Mouse (Mus musculus): Measurements from ENCODE around the gene B3galnt1. TPM values are rescaled to one million over a fixed set of nuclear protein-coding genes. Genes with fewer than 3 reads are reported as not detected.

B3galnt1 gene
- total RNA-seq (2021) = 10 to 100 TPM; 65.8 to 67.5 TPM
- long read RNA-seq, experiment 1, transcript B3galnt1-201 (3 exons, 2,028 nt) = major isoform, 105 of 114 reads
- long read RNA-seq, experiment 1, partial matches to known transcripts = 4 of 114 reads
- long read RNA-seq, experiment 1, other reads (novel, unspliced or antisense) = 5 of 114 reads
- long read RNA-seq, experiment 2, transcript B3galnt1-201 (3 exons, 2,028 nt) = major isoform, 102 of 110 reads
- long read RNA-seq, experiment 2, partial matches to known transcripts = 4 of 110 reads
- long read RNA-seq, experiment 2, other reads (novel, unspliced or antisense) = 4 of 110 reads

DNA sequence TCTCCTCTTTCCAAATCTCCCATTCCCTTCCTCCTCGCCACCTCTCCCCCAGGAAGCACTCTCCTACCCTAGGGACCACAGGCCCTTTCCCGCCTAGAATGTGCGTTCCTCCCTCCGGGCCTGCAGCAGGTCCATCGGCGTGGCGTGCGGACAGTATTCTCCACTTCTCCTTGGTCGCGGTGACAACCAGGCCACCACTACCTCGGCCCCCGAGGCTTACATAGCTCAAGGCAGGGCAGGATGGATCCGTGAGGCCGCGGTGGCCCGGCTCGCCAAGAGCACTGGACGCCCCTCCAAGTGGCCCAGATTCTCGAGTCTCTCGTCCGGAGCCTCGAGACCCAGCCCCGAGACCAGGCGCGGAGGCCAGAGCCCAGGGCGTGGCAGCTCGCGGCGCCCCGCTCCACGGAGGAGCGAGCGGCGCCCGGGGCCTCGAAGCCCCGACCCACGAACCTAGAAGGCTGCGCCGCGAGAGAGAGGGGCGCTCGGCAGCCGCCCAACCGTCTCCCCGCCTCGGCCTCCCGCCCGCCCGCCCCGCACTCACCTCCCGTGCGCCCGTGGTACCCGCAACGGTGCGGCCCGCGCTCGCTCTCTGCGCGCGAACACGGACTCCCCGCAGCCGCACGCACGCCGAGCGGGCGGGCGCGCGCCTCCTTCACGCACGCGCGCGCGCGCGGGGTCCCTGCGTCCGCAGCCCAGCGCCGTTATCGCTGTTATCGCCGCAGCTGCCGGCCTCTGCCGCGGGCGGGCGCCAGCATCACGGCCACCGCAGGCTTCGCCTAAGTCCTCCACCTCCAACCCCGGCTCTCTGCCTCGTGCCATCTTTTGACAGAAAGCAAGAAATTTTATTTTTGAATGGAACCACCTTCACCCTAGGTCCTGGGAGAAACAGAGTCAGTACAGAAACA lies at the start of gene B3galnt1:
Gene B3galnt1, minus strand, starts transcription at position 700 of the 905 bp plus-strand sequence.
- intact Hi-C loops (cut with DNase I) = loop anchor here (5.0 to 10.0 kb wide), 4 partner anchors 74 to 124 kb away; partner anchors contain the start of gene Nmd3
- DNase-seq (ENCODE audit: low spot score in 2 of 2) = peak; percentile 55 to 67

DNA sequence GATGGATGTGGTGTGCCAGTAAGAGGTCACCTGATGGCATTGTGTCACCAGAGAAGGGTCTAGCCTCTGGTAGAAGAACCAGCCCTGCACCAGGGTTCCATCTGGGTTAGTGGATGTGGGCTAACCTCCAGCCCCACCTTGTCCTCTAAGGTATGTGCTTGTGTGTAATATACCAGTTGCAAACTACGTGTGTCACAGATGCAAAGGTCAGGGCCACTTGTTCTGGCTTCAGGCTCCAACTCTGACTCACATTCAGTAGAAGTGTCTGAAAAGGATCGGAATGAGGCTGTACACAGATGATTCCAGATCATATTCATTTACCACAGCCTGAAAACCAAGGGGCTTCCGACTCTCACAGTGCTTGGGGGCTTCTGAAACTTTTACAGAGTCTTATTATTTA lies 35.8 kb upstream of the B3galnt1 start:
- no peak for DNase-seq (ENCODE audit: low spot score in 2 of 2)
- intact Hi-C loops (cut with DNase I) = no loop called here

GRCm38 (mm10) chr3:69633706-69634420 lies 35.1 kb upstream of the B3galnt1 start:
- peak in 1 of 2 experiments; percentile 10 for DNase-seq (ENCODE audit: low spot score in 2 of 2)
- intact Hi-C loops (cut with DNase I) = no loop called here

DNA sequence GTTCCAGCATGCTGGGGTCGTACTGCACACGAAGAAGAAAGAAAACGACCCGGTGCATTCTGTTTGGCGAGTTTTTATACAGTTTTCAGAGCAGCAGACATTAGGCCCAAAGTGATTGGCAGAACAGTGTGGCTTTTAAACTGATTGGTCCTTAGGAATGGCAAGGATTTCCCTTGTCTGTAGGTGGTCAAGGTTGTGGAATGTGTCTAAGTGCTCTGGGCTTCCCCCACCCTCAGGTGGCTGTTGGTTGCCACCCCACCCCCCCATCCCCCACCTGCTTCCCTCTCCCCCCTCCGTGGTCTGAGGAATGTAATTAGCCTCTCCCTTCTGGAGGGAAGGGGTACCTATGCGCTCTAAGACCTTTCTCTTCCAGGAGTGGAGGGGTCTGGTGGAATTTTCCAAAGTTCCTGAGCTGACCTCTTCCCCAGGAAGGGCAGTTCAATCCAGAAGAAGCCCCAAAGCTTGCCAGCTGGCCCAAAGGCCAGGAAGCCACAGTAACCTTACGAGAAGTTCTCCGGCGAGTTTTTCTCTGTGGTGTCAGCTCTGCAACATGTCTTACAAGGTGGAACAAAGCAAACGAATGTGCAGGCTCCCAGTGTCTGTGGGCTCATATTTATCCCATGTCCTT lies 28.3 kb upstream of the B3galnt1 start:
- DNase-seq (ENCODE audit: low spot score in 2 of 2) = no peak
- intact Hi-C loops (cut with DNase I) = no loop called here

DNA sequence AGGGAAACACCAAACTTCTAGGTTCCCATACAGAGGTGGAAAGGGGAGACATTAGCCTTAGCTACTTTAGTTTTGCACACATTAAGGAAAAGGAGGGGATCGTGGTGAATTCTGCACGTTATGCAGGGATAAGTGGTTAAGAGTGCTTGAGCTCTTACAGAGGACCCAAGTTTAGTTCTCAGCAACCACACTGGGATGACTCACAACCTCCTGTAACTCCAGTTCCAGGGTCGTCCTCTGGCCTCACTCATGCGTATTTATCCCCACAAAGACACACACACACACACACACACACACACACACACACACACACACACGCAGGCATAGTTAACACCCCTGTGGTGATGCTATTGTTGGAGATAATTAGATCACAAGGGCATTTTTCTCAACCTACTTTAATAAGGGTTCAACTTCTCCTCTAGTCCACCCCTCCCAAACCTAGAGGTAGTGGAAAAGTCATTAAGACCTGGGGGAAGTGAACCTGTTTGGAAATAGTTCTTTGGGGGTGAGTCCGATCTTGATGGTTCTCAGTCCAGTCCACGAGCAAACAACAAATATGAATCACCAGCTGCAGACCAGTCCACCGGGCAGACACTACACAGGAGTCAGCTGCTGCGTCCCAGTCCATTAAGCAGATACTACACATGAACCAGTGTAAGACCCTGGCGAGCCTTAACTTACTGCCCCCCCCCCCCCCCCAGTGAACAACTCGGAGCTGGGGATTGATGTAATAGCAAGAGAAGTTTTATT lies 27.6 kb upstream of the B3galnt1 start:
- intact Hi-C loops (cut with DNase I) = no loop called here
- no peak for DNase-seq (ENCODE audit: low spot score in 2 of 2)

DNA sequence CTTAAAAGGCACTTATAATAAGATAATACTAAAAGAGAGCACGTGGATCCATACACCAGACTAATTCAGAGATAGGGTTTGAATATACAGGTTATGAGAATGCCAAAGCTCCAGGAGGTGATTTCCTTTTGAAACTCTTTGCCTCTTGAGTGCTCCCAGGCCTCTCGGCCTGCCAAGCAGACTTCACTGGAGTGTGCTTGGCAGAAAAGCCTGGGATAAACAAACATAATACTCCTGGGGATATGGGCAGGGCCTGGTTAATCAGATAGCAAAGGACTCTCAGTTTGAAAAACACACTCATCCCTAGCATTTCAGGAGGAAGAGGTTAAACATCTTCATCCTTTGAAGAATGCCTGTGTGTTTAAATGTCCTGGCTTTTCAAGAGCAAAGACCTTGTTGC lies 25.4 kb upstream of the B3galnt1 start:
- no peak for DNase-seq (ENCODE audit: low spot score in 2 of 2)
- intact Hi-C loops (cut with DNase I) = no loop called here

GRCm38 (mm10) chr3:69607909-69608308 lies 9.1 kb upstream of the B3galnt1 start:
- intact Hi-C loops (cut with DNase I) = no loop called here
- DNase-seq (ENCODE audit: low spot score in 2 of 2) = no peak

DNA sequence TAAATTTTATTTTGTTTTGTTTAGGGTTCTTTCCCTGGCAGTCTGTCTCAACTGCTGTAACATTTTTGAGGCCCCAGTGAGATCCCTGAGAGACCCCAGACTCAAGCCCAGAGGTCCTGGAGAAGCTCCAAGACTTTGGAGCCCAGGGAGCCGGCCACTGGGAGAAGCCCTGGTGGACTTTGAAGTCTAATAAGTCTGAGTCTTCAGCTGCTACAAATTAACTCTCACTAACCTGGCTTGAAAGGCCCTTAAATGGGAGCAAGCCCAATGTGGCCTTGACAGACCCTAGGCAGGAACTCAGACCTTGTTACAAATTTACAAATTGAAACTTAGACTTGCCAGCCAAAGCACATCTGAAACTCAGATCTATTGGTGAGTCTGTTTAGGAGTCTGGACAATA lies 8.7 kb upstream of the B3galnt1 start:
- intact Hi-C loops (cut with DNase I) = no loop called here
- no peak for DNase-seq (ENCODE audit: low spot score in 2 of 2)

DNA sequence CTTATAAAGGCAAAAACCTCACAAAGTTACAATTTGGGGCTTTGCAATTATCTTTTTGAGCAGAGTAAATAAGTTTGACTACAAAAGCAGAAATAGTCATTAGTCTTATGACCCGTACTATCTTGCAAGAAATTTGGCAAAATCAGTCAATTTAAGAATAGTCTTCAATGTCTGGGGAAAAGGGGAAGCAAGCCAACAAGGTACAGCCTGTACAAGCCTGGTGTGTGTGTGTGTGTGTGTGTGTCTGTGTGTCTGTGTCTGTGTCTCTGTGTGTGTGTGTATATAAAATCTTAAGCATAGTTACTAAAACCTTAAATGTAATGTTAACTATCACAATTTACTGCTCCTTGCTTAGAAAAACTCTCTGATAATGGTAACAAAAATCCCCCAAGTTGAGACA lies 8.2 kb upstream of the B3galnt1 start:
- DNase-seq (ENCODE audit: low spot score in 2 of 2) = no peak
- intact Hi-C loops (cut with DNase I) = no loop called here

DNA sequence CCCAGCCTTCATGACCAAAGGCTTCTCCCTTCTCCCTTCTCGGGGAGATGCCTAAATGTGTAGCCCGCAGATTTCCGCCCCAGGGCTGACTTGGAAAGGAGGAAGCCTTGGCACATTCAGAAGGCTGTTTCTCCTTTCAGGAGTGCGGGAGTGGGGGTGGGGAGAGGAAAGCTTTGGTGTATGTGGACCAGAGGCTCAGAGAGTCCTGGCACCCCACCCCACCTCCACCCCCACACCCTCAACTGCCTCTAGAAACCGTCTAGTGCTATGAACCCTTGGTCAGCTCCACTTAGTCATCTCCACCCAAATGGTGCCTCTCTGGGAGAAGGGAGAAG lies 373 bp upstream of the B3galnt1 start:
- DNase-seq (ENCODE audit: low spot score in 2 of 2) = peak in 1 of 2 experiments; percentile 23
- intact Hi-C loops (cut with DNase I) = loop anchor here (5.0 to 10.0 kb wide), 4 partner anchors 73 to 123 kb away; partner anchors contain the start of gene Nmd3

DNA sequence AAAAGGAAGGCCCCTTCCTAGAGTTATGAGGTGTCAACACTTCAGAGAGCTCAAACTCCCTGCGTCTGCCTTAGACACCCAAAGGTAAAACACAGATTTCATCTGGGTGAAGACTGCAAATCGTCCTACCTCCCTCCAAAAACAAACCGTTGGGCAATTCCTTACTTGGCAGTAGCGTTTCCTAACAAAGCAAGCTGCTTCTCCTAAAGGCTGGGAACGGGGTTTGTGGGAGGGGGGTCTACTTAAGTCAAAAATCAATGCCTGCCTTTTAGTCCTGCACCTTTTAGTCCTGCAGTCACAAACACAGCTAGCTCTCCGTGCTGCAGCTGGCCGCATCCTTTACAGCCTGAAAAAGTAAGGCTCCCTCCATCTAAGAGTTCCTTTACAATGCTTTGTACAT lies 944 bp downstream of the B3galnt1 start:
- intact Hi-C loops (cut with DNase I) = loop anchor here (5.0 to 10.0 kb wide), 4 partner anchors 74 to 124 kb away; partner anchors contain the start of gene Nmd3

DNA sequence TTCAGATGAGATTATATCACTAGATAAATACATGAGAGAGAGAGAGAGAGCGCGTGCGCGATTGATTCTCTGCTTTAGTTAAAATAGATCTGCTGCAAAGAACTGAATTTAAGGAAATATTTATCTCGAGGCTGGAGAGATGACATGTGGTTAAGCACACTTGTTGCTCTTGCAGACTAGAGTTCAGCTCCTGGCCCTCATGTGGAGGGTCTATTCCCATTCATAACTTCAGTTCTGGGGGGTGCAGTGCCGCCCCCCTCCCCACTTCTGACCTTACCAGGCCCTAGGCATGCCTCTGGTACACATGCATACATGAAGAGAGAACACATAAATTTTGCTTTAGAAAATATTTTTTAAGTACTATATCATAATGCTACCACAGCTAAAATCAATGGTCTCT lies 1.5 kb downstream of the B3galnt1 start:
- DNase-seq (ENCODE audit: low spot score in 2 of 2) = no peak
- intact Hi-C loops (cut with DNase I) = loop anchor here (5.0 to 10.0 kb wide), 4 partner anchors 75 to 125 kb away; partner anchors contain the start of gene Nmd3

More for the DNA sequence above, 944 bp downstream of the B3galnt1 start:
- no peak for DNase-seq (ENCODE audit: low spot score in 2 of 2)

DNA sequence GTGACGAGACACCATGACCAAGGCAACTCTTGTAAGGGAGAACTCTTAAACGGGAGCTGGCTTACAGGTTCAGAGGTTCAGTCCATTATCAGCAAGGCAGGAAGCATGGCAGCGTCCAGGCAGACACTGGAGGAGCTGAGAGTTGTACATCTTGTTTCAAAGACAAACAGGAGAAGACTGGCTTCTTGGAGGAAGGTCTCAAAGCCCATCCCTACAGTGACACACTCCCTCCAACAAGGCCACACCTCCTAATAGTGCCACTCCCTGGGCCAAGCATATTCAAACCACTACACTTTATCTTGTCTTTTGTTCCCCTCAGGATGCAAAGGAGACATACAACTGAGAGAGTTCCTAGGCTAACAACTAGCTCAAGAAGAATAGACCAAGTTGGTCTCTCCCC lies 2.6 kb downstream of the B3galnt1 start:
- intact Hi-C loops (cut with DNase I) = loop anchor here (5.0 to 10.0 kb wide), 4 partner anchors 76 to 126 kb away; partner anchors contain the start of gene Nmd3
- no peak for DNase-seq (ENCODE audit: low spot score in 2 of 2)

DNA sequence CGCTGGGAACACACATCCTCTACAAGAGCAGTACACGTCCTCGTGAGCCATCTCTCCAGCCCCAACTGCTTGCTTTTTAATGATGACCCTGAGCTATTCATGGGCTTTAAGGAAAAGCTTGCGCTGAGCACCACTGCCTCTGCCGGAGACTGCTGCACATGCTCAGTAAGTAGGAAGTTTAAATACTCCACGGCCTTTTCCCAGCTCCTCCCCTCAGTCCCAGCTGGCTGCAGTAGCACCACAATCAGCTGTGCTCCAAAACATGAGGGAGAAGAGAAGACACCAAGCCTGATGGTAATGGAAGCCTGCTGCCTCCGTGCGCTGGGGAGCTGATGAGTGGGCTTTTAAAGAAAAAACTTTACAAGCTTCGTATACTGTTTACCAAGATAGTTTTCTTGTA lies 4.7 kb downstream of the B3galnt1 start:
- intact Hi-C loops (cut with DNase I) = loop anchor here (10.0 kb wide), 1 partner anchor 111 kb away; no protein-coding TSS in a partner anchor
- DNase-seq (ENCODE audit: low spot score in 2 of 2) = no peak

GRCm38 (mm10) chr3:69593426-69593825 lies 5.3 kb downstream of the B3galnt1 start:
- intact Hi-C loops (cut with DNase I) = loop anchor here (10.0 kb wide), 1 partner anchor 111 kb away; no protein-coding TSS in a partner anchor
- DNase-seq (ENCODE audit: low spot score in 2 of 2) = no peak

- DNase-seq (ENCODE audit: low spot score in 2 of 2) = no peak
- intact Hi-C loops (cut with DNase I) = no loop called here
Observed at GRCm38 (mm10) chr3:69588101-69588760, 10.5 kb downstream of the B3galnt1 start.

- intact Hi-C loops (cut with DNase I) = no loop called here
Observed at GRCm38 (mm10) chr3:69583798-69584197, 15.0 kb downstream of the B3galnt1 start.

GRCm38 (mm10) chr3:69578791-69579190 lies 20.0 kb downstream of the B3galnt1 start:
- intact Hi-C loops (cut with DNase I) = no loop called here
- no peak for DNase-seq (ENCODE audit: low spot score in 2 of 2)

More at GRCm38 (mm10) chr3:69583798-69584197, 15.0 kb downstream of the B3galnt1 start:
- DNase-seq (ENCODE audit: low spot score in 2 of 2) = no peak

Data from left cerebral cortex, postnatal 14 days (tissue).